Mouse (Mus musculus) cerebral cortex, adult 2 months (tissue): ENCODE results near the gene Hoxa2.

ENCODE experiments used
- WGBS: fragments of 180-500 bp; shearing (Covaris S2); methylation state at CpG from one replicate; pipeline ENCODE4 v1.1.7; 2018; 5-methylcytosine and 5-hydroxymethylcytosine counted together

Hoxa2 gene

GRCm38 (mm10) chr6:52164051-52164625 is 493 bp downstream of the Hoxa2 start:
- 2% methylated on average over 39 of the region's 39 CpGs for WGBS

GRCm38 (mm10) chr6:52163366-52164031 is 1.1 kb downstream of the Hoxa2 start:
- 4% methylated on average over 17 of the region's 17 CpGs for WGBS

- 5% methylated on average over 14 of the region's 14 CpGs for WGBS
Measured at GRCm38 (mm10) chr6:52162611-52163365, 1.8 kb downstream of the Hoxa2 start.

GRCm38 (mm10) chr6:52162093-52162380 is 2.6 kb downstream of the Hoxa2 start:
- 7% methylated on average over 1 of the region's 1 CpGs for WGBS

- WGBS: 3% methylated on average over 8 of the region's 8 CpGs
Measured at GRCm38 (mm10) chr6:52161336-52162092, 3.1 kb downstream of the Hoxa2 start.

- 7% methylated on average over 30 of the region's 30 CpGs for WGBS
Measured at GRCm38 (mm10) chr6:52160511-52161335, 3.9 kb downstream of the Hoxa2 start.

- 5% methylated on average over 9 of the region's 9 CpGs for WGBS
Measured at GRCm38 (mm10) chr6:52159979-52160378, 4.7 kb downstream of the Hoxa2 start.

GRCm38 (mm10) chr6:52159164-52159761 is 5.4 kb downstream of the Hoxa2 start:
- WGBS: 5% methylated on average over 12 of the region's 12 CpGs

GRCm38 (mm10) chr6:52158276-52159051 is 6.2 kb downstream of the Hoxa2 start, which contains the start of gene Hoxa1:
Gene Hoxa1 (minus strand): TSS chr6:52158317.
- under 1% methylated on average over 54 of the region's 55 CpGs for WGBS

GRCm38 (mm10) chr6:52157466-52158275 is 7.0 kb downstream of the Hoxa2 start:
- WGBS: 4% methylated on average over 32 of the region's 32 CpGs

- WGBS: 3% methylated on average over 20 of the region's 20 CpGs
Measured at GRCm38 (mm10) chr6:52156551-52157200, 8.0 kb downstream of the Hoxa2 start.

- WGBS: 41% methylated on average over 3 of the region's 3 CpGs
Measured at GRCm38 (mm10) chr6:52155471-52155870, 9.2 kb downstream of the Hoxa2 start.

- 30% methylated on average over 5 of the region's 5 CpGs for WGBS
Measured at GRCm38 (mm10) chr6:52154044-52154443, 10.6 kb downstream of the Hoxa2 start.

- WGBS: 4% methylated on average over 6 of the region's 6 CpGs
Measured at GRCm38 (mm10) chr6:52153270-52153669, 11.4 kb downstream of the Hoxa2 start.

GRCm38 (mm10) chr6:52152226-52153193 is 12.1 kb downstream of the Hoxa2 start:
- 10% methylated on average over 16 of the region's 16 CpGs for WGBS

GRCm38 (mm10) chr6:52151571-52151970 is 13.1 kb downstream of the Hoxa2 start:
- 16% methylated on average over 4 of the region's 4 CpGs for WGBS

- 7% methylated on average over 16 of the region's 16 CpGs for WGBS
Measured at GRCm38 (mm10) chr6:52150401-52150966, 14.1 kb downstream of the Hoxa2 start.
